Mouse (Mus musculus) spleen, adult 2 months (tissue): ENCODE data around the gene Knstrn.

Experiments
- CTCF ChIP-seq: fragments of 200-500 bp; IDR thresholded peaks from 2 replicates; pipeline ENCODE4 v1.5.1; 2011; ENCODE audit warnings: mild to moderate bottlenecking, inconsistent platforms; ENCODE audit not compliant: insufficient read depth, insufficient read length, insufficient replicate concordance; ENCODE audit errors: extremely low read depth
- POLR2A ChIP-seq: fragments of 200-500 bp; IDR thresholded peaks from 2 replicates; pipeline ENCODE4 v1.6.1; 2011; ENCODE audit warnings: low read depth, low read length, inconsistent platforms

DNA sequence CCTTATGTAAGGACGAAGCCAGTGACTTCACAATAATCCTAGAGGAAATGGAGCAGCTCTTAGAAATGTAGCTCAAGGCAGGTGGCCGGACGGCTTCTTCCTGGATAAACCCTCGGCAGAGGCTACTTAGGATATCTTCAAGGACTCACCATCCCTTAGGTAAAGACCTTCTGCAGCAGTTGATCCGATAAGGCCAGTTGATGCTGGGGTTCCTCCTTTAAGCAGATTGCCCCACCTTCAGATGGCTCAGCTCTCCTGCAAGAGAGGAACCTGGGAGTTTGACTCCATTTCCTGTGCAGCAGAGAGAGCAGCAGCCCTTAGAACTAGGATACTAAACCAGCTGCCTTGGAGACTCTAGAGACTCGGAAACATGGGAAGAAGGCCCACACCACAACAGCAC lies 20.3 kb downstream of the Knstrn start:
- TF ChIP-seq CTCF (no peak), POLR2A (no peak)
